Mouse (Mus musculus) frontal cortex, postnatal 10 days (tissue): ENCODE data around the gene Map2k2.
A peak's percentile ranks its signal among the peaks of the same experiment; 100 is the strongest.
"Not testable (repeated sequence)": the region's sequence is repeated elsewhere in the genome, so short reads cannot be mapped to it uniquely, and the experiment has no call there.

Source experiments
- DNase-seq, 2 experiments: peaks; one replicate each; pipeline ENCODE4 v3.0.0; 2022; ENCODE audit warnings: low spot score in 2 of 2, mixed read lengths in 1 of 2

Map2k2 gene

DNA sequence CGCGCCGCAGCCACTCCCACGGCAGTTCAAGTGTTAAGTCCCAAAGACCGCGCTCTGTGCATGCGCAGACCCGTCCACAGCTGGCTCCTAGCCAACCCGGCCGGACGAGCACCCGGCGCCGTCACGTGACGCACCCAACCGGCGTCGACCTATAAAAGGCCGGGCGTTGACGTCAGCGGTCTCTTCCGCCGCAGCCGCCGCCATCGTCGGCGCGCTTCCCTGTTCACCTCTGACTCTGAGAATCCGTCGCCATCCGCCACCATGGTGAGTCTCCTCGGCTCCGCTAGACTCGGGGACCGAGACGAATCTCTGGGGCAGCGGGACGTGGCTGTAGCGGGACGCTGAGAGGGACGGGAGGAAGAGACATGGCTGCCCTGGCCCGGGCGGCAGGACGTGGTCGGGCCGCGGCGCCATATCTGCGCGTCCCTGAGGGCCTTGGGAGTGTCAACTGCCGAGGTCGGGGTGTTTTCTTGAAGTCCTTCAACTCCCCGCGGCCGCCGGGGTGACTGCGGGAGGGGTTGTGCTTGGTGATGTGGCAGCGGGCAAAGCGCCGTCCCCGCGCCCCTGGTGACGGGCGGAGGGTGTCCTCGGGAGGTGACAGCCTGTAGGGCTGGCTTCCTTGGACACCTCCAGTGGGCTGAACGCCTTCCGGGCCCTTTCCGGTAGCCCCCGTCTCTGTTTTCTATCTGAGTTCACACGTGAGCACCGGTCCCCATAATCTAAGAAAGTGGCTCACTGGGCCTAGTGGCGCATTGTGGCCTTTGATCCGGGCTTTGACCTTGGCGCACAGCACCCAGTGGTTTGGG is 71.0 kb downstream of the Map2k2 start, which contains the start of gene Eef2:
Gene Eef2 (plus strand): TSS at position 166 of the 806 bp plus-strand sequence.
- DNase-seq: peak; percentile 97 to 99

GRCm38 (mm10) chr10:81177491-81177925 is 71.8 kb downstream of the Map2k2 start:
- DNase-seq: peak in 1 of 2 experiments; percentile 62

DNA sequence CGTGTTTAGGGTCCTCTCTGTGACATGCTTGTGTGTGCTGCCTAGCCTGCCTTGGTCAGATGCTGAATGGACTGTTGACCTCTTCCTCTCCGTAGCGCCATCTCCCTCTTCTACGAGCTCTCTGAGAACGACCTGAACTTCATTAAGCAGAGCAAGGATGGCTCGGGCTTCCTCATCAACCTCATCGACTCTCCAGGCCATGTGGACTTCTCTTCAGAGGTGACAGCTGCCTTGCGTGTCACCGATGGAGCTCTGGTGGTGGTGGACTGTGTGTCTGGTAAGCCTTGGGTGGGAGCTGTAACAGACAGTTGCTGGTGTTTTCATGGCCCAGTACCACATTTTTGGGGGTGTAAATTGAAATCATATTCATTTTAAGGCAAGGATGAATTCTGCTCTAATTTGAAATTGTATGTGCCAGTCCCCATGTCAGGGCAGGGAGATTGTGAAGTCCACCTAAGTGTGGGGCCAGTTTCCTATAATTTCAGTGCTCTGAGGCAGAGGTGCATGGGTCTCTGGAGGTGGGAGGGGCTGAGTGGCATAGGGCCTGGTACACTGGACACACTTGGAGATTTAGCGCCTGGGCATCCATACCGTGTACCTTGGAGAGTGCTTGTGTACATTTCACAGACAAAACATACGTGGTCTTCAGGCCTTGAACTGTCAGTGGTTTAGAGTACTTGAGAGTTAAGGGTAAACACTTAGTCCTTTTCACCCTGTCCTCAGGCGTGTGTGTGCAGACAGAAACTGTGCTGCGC is 72.4 kb downstream of the Map2k2 start:
- DNase-seq: no peak

GRCm38 (mm10) chr10:81178927-81179326 is 73.2 kb downstream of the Map2k2 start:
- DNase-seq: no peak

- DNase-seq: no peak
These were observed 74.0 kb downstream of the Map2k2 start for GRCm38 (mm10) chr10:81179451-81180342.

DNA sequence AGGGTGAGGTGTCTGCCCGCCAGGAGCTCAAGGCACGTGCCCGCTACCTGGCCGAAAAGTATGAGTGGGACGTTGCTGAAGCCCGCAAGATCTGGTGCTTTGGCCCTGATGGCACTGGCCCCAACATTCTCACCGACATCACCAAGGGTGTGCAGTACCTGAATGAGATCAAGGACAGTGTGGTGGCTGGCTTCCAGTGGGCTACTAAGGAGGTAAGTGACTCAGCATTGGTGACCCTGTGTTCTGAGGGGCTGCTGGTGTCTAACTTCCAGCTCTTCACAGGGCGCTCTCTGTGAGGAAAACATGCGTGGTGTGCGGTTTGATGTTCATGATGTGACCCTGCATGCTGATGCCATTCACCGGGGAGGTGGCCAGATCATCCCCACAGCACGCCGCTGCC is 75.2 kb downstream of the Map2k2 start:
- no peak for DNase-seq

DNA sequence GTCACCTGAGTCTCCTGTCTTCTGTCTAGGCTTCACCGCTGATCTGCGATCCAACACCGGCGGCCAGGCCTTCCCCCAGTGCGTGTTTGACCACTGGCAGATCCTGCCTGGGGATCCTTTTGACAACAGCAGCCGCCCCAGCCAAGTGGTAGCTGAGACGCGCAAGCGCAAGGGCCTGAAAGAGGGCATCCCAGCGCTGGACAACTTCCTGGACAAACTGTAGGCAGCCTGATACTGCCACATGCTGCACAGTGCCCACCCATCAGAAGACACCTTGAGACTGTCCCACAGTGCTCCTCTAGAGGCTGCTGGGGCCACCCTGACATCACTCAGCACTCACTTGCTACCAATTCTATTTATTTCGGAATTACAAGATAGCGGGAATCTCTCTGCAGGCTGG is 76.1 kb downstream of the Map2k2 start:
- DNase-seq: not testable (repeated sequence)

DNA sequence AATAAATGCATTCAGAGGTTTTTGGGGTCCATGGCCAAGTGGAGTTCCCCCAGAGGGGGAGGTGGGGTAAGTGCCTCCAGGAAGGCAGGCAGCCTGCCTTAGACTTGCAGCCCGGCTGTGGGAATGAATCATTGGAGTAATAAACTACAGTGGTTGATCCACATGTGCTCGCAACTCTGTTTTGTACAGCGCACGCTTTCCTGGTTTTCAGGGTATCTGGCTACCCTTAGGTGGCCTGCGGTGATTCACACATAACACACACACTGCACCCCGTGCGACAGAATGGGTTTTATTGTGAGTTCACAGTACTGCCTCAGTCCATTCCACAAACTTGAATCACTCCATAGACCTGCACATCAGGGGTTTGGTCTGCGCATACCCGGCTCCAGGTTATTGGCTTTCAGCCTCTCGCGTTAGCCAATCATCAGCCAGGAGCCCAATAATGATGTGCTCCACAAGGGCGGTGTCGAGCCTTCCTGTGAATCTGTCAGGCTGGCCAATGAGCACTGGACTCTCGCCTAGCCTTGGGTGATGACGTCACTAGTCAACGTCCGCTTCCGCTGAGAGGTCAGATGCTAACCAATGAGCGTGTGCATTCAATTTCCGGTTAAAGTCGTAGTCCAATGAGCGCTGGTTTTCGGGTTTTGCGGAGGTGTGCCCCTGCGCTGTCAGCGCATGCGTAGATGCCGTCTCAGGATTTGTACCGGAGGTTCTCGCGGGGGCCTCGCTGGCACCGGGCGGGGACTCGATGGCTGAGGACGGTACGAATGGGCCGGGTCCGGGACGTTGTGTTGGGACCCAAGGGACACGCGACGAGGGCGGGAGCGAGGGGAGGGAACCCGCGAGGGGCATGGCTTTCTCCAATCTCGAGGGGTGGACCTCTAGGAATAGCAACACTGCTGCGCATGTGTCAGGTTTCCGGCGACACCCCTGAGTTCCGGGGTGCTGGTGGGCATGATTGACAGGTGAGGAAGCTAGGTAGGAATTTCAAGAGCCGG is 76.9 kb downstream of the Map2k2 start, which contains the start of gene Dapk3:
Gene Dapk3 (plus strand): TSS at position 670 of the 998 bp plus-strand sequence.
- DNase-seq: peak; percentile 97 to 98
